Mouse (Mus musculus): Measurements from ENCODE around the gene Mbl1. TPM values are rescaled to one million over a fixed set of nuclear protein-coding genes. Genes with fewer than 3 reads are reported as not detected.

Gene Mbl1
- not detected for total RNA-seq (2023)

GRCm38 (mm10) chr14:41151220-41151898 lies at the start of gene Mbl1:
Gene Mbl1 (plus strand): TSS chr14:41151458.

GRCm38 (mm10) chr14:41104853-41105444 lies 46.3 kb upstream of the Mbl1 start, which contains the start of gene Mat1a:
Gene Mat1a (plus strand): TSS chr14:41105035.

GRCm38 (mm10) chr14:41131540-41131939 lies 19.7 kb upstream of the Mbl1 start, which contains the start of gene Sftpa1:
Gene Sftpa1 (plus strand): TSS chr14:41131782.

GRCm38 (mm10) chr14:41185059-41185821 lies 34.0 kb downstream of the Mbl1 start, which contains the start of gene Sftpd:
Gene Sftpd (minus strand): TSS chr14:41185149.

Other genes starting within 250 kb of the Mbl1 start
- 112 TPM for gene Tspan14, start 184.7 kb upstream of the Mbl1 start, total RNA-seq (2023)
- gene Fam213a, start 137.7 kb upstream of the Mbl1 start, total RNA-seq (2023): 10.7 TPM
- not detected for gene Dydc2, start 82.2 kb upstream of the Mbl1 start, total RNA-seq (2023)
- not detected for gene Dydc1, start 78.5 kb upstream of the Mbl1 start, total RNA-seq (2023)
- not detected for gene Mat1a, start 46.4 kb upstream of the Mbl1 start, total RNA-seq (2023)
- not detected for gene Sftpa1, start 19.7 kb upstream of the Mbl1 start, total RNA-seq (2023)
- not detected for gene Sftpd, start 33.7 kb downstream of the Mbl1 start, total RNA-seq (2023)
- not detected for gene Gm2832, start 127.3 kb downstream of the Mbl1 start, total RNA-seq (2023)
- gene Gm5798, start 197.2 kb downstream of the Mbl1 start, total RNA-seq (2023): not detected
- gene Gm7945, start 234.9 kb downstream of the Mbl1 start, total RNA-seq (2023): not detected

All from CD8-positive naive resting alpha-beta T cell, adult 57 days (primary cell).